Mouse (Mus musculus) lung, postnatal 36 days (tissue): ENCODE measurements around the gene Bola1.
A peak's percentile ranks its signal among the peaks of the same experiment; 100 is the strongest.
"Not testable (repeated sequence)": the region's sequence is repeated elsewhere in the genome, so short reads cannot be mapped to it uniquely, and the experiment has no call there.

Experiments
- DNase-seq: peaks from one replicate; pipeline ENCODE4 v3.0.0; 2022; ENCODE audit warnings: mixed read lengths

Gene Bola1

DNA sequence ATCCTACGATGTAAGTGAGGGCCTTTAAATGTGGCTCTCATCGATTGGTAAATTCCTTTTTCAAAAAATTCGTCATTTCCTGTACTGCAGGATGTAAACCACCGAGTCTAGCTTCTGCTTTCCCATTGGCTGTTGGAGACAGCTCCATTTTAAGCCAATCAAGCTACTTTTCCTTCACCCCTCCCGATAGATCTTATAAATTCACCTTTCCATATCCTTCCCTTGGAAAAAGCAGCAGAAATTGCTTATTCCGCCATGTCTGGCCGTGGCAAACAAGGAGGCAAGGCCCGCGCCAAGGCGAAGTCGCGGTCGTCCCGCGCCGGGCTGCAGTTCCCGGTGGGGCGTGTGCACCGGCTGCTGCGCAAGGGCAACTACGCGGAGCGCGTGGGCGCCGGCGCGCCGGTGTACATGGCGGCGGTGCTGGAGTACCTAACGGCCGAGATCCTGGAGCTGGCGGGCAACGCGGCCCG, at the start of gene Bola1, which contains the start of gene Hist2h2ab:
Gene Bola1 (minus strand): TSS at position 49 of the 470 bp plus-strand sequence.
Gene Hist2h2ab (plus strand): TSS at position 205 of the 470 bp plus-strand sequence.
- DNase-seq = peak; percentile 87

DNA sequence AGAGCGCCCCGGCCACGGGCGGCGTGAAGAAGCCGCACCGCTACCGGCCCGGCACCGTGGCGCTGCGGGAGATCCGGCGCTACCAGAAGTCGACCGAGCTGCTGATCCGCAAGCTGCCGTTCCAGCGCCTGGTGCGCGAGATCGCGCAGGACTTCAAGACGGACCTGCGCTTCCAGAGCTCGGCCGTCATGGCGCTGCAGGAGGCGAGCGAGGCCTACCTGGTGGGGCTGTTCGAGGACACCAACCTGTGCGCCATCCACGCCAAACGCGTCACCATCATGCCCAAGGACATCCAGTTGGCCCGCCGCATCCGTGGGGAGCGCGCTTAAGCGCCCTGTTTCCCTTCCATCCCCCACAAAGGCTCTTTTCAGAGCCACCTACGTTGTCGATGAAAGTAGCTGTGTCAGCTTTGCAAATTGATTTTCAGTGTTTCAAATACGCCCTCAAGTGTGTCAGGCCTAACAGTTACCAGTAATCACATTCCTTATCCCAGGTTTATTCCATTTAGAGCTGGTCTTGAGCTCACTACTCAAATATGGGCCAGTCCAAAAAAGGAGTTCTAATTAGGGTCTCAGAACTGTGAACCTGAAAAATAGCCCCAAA, 49.4 kb upstream of the Bola1 start:
- DNase-seq = not testable (repeated sequence)

DNA sequence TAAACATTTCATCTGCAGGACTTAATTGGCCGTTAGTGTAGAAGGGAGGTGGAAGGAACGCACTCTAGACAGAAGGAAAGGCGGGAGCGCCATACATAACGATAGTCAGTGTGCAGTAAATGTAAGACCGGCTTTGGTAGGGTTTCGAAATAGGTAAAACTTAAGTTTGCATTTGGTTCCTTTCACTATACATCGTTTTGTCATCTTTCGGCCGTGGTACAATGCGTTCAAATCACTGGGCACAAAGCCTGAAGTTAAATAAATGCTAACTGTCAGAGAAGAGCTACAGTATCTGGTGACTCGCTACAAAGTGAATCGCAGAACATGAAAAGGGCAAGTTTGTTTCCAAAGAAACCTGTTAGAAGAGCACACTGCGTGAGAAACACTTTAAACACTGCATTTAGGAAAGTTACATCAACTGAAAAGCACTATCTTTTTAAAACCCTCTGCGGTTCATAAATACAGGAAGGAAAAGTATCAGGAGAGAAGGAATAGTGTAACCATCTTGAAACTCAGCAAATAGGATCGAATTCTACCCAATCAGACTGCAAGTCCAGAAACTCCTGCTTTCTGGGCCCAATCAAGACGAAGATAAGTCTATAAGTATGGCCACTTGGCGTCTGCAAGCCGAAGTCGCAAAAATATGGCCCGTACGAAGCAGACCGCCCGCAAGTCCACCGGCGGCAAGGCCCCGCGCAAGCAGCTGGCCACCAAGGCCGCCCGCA, 48.7 kb upstream of the Bola1 start, which contains the start of gene Hist2h3b:
Gene Hist2h3b (plus strand): TSS at position 604 of the 725 bp plus-strand sequence.
- DNase-seq = peak; percentile 86

DNA sequence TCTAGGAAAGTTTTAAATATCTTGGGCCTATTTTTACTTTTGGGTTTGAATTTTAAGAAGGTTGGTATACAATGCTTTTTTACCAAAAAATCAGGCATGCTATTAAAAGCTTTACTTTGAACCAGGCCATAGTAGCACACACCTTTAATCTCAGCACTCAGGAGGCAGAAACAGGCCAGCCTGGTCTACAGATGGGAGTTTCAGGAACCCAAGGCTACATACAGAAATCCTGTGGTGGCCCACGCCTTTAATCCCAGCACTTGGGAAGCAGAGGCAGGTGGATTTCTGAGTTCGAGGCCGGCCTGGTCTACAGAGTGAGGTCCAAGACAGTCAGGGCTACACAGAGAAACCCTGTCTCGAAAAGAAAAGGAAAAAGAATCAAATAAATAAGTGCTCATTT, 48.0 kb upstream of the Bola1 start:
- no peak for DNase-seq

DNA sequence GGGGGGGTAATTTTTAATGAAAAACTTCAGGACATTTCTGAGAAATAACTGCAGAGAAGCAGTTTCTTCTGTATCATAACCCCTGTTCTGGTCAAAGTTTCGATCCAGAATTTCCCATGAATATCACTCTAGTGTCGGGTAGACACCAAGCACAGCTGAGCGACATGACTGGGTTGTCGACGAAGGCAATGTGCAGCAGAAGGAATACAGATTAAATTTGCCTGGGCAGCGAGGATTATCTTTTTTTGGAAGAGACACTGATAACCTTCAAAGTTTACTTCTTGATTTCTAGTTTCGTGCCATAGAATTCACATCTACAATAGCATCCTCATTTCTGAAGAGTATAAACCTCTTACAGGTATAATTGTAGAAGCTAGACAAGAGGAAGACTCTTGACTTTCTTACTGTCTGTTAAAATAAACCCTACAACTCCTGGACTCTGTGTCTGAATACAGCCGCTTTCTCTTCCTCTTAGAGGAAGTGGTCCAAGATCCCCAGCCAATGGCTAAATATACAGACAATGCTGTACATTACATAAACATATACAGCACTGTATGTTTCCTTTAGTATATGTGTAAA, 46.7 kb upstream of the Bola1 start:
- DNase-seq = no peak

DNA sequence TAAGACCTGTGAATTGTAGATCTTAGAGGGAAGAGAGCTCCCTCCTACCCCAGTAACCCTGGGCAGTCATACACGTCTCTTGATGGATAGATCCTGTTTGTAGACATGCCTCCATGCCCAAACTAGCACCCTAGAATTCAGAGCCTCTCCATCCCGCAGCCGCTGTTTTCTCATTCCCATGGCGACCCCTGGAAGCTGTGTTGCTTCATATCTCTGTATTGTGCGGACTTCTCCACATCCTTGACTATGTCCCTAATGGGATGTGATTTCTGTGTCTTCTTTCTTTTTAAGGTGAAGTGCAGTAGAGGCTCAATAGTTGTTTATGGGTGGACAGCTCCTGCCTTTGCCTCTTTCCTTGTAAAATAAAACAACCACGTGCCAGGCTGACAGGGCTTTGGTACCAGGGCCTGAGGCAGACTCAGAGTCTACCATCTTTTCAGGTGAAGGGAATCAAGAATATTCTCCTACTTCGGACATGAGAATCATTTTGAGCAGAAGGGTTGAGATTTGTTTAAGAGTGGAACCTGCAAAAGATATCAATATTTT, 45.0 kb upstream of the Bola1 start:
- no peak for DNase-seq

DNA sequence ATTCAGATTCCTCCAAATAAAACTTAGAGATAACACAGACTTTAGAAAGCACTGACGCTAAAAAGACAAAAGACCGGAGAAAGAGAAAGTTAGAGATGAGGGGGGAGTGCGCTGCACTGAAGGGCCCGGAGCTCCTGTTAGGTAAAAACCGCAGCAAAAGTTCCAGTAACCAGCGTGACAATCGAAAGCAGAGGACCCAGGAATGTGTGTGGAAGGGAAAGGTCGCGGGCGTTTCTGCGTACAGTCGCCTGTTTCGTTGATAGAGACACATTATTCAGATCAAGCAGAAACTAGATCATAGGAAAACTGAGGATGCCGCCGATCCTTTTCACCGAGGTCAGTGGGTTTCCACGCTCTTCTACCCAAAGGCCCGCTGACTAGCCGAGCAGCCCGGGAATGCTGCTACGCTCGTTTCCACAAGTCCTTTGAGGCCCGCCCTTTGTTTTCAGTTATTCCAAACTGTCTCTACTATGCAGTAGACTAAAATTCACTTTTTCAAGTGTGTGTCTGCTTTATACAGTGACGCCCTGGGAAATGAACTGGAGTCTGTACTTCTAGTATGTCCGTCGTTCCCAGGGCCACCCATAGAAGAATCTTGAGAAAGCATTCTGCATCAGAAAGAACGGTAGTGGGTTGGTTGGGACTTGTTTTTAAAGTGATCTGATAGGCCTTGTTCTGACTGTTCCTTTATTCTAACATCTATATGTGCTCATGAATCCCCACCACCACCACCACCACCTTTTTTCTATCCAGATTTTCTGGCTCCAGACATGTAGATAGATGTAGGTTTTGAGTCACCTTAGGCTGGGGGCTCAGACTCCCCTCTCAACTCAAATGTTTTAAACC, 44.3 kb upstream of the Bola1 start:
- DNase-seq = peak; percentile 46

DNA sequence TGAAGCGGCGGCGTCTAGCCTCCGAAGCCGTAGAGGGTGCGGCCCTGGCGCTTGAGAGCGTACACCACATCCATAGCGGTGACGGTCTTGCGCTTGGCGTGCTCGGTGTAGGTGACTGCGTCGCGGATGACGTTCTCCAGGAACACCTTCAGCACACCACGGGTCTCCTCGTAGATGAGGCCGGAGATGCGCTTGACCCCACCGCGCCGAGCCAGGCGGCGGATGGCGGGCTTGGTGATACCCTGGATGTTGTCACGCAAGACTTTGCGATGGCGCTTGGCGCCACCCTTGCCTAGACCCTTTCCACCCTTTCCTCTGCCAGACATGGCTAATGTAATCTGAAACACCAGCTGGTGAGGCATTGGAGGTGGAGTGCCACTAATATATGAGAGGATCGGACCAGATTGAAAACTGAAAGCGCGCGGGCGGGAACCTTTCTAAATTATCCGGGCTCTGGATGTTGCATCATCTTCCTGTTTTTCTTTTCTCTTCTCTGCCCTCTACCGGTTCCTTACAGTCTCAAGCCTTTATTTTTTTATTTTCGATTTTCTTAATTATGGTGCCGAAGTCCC, 43.6 kb upstream of the Bola1 start, which contains the start of gene Hist2h4:
Gene Hist2h4 (minus strand): TSS at position 333 of the 572 bp plus-strand sequence.
- DNase-seq = peak; percentile 99

DNA sequence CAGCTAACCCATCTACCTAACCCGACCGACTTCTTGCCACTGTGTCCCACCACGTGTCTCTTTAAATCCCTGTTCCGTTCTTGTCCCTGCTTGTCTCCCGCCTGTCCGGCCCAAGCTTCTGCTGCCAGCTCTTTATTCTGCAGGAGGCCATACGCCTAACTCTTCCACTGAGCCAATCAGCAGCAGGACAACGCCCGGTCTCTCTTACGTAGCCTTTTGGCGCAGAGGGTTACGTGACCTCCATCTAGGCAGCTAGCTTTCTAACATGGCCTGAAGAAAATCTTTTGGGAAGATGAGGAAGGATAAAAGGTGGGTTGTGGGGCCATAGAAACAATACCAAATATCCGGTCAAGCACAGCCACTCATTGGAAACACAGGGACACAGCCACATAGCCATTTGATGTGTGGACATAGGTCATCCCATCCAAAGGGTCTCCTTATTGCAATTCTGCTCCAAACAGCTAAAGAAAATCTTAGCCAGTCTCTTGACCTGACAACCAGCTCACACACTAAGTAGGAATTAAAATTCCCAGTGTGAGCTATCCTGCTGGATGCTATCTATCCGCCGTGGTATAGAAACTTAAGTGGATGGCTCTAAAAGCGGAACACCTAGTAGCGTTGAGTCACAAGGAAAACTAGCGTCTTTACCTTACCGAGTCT, 42.8 kb upstream of the Bola1 start:
- DNase-seq = peak; percentile 95

DNA sequence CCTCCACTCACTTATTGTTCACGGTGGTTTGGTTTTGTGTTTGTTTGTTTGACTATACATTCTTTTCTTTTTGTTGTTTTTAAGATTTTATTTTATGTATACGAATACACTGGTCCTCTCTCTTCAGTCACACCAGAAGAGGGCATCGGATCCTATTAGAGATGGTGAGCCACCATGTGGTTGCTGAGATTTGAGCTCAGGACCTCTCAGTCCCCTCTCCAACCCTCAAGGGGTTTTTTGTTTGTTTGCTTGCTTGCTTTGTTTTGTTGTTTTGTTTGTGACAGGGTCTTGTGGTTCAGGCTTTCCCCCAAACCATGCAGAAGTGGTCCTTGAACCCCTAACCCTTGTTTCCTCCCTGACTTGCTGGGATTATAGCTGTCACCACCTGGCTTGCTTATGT, 42.1 kb upstream of the Bola1 start:
- DNase-seq = no peak

DNA sequence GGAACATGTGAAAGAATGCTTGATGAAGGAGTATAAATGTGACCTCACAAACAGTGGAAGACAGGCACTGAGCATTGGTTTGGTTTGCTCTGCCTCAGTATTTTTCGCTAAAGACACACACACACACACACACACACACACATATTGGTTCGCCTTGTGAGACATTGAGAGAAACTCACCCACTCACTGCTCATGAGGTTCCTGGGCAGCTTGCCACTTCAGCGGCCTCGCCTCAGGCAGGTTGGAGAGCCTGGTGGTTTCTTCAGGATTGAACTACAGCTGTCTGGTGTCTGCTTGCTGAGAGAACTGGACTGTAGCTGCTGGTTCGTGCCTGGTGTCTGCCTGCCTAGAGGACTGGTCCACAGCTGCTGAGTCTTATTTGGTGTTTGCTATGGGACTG, 40.7 kb upstream of the Bola1 start:
- no peak for DNase-seq

DNA sequence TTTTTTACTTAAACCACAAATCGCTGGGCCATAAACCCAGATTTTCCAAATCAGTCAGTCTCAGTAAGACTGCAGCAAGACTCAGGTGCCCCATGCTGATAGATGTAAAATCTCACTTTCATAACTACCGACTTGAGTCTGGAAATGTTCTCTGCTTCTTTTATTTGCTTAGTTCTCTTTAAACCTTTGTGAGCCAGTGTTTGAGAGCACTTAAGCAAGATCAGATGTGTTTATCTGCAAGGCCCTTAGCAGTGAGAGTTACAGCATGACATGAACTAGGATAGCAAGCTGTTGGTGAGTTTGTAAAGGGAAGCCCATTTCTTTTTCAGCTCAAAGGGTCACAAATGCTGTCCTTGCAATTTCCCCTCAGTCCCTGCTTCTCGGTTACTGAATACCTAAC, 37.7 kb upstream of the Bola1 start:
- DNase-seq = peak; percentile 44

DNA sequence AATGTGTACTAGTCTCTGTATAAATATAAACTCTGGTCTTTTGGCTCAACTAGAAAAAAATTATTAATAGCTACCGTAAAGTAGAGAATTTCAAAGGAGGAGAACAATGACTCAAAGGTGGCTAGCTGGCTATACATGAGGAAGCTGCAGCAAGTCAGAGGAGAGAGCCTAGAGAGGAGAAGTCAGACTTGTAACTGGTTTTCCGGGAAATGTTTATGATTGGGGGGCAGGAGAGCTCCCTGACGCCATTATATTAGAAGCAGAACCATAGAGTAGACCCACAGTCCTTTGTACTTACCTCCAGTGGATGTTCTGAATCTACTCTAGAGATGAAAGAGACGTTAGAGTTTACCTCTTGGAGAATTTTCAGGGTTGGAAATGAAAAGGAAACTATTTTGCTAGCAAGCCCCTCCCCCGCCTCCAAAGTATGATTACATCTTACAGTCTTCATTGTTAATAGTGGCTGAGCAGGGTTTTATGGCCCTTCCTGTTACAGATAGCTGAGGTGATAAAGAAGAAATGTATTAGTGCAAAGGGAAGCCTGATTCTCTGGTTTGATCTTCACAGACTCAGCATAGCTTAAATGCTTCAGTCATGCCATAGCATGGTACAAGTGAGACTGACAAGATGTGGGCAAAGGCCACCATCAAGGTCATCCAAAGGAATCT, 36.6 kb upstream of the Bola1 start:
- peak; percentile 56 for DNase-seq

DNA sequence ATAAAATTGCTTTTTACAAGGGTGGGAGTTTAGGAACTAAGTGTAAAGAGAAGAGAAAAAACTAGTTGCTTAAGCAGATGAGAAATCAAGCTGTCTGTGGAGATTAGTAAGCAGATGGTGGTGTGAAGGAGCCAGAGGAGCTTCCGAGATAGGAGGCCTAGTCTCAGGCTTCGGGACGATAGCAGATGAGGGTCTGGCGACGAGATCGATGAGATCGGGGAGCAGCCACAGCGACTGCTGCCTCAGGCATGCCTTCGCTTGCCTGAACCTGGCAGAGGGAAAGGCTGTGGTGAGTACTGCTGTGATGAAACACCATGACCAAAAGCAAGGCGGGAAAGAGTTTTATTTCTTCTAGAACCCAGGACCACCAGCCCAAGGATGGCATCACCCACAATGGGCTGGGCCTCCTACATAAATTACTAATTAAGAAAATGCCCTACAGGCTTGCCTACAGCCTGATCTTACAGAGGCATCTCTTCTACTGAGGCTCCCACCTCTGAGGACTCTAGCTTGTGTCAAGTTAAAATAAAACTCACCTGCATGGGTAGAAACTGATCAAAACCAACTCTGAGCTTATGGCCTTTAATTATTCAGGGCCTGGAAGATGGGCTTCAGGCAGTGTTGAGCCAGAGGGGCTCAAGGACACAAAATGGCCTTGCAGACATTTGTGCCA, 35.3 kb upstream of the Bola1 start:
- no peak for DNase-seq

DNA sequence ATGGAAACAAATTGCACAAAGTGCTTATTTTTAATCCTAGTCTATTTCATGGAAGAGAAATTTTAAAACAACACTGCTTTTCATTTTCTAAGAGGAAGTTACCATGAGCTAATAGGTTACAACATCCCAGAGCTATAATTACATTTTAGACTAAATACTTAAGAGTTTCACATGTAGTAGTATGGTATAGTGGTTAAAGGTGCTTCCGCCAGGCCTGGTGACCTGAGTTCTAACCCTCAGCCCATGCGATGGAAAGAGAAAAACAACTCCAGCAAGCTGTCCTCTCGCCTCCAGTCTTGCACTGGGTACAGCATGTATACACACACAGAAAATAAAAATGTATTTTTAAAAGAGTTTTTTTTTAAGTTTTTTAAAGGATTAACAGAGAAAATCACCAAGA, 32.3 kb upstream of the Bola1 start:
- no peak for DNase-seq

DNA sequence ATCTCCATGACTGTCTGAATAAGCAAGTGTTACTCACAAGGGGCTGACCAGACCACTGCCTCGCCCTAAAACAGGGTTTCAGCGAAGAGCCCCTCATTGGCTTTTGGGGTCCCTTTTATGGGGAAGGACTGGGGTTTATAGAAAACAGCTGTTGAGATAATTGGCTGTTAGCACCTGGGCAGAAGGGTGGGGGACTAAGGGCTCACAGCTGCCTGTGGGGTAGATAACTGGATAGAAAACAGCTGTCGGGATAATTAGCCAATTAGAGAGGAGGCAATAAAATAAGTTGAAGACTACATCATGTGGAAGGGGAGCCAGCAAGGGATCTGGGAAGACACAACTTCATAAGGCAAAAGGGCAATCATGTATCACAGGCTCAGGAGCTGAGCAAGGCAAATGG, 31.4 kb upstream of the Bola1 start:
- DNase-seq = no peak

DNA sequence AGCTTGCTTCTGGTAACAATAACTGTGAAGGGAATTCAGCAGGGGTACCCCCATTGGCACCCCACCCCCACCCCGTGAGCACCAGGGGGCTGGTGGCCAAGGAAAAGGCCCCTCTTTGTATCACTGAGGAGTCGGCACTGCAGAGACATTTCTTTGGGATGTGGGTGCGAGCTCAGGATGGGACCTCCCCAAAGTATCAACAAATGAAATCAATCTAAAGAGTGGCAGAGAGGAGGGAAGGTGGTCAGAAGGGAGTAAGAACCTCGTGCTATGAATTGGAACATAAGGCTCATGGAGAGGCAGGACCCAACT, 29.5 kb upstream of the Bola1 start:
- DNase-seq = no peak

DNA sequence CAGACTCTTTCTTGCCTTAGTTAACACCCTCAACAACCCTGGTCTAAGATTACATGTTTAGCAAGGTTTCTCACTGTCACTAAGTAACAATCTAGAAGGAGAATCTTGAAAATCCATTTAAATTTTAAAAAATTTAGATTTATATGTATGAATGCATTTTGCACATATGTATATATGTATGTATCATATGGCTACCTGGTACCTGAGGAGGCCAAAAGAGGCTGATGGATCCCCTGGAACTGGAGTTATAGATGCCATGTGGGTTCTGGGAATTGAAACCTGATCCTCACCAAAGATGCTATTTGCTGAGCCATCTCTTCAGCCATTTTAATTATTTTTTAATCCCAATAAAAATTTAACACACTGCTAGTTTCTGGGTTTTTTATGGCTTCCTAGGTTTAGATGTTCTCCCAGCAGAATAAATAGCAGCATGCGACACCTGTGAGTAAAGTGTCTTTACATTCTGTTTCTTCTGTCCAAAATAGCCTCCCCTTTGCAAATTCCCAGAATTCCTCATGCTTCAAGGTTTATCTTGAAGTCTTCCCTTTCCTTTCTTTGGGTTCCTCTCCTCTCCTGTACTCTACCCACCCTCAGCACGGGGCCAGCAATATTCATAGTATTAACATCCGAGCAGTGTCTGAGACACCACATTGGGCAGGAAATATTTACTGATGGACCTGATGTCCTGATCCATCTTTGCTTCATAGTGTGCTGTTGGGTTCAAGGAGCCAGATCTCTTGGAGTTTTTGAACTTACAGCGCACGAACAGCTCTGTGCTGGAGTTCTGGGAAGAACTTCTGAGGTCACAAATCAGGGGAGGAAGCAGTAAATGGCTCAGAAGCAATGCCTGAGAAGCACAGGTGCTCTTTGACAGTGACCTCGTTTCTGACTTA, 28.9 kb upstream of the Bola1 start:
- no peak for DNase-seq

DNA sequence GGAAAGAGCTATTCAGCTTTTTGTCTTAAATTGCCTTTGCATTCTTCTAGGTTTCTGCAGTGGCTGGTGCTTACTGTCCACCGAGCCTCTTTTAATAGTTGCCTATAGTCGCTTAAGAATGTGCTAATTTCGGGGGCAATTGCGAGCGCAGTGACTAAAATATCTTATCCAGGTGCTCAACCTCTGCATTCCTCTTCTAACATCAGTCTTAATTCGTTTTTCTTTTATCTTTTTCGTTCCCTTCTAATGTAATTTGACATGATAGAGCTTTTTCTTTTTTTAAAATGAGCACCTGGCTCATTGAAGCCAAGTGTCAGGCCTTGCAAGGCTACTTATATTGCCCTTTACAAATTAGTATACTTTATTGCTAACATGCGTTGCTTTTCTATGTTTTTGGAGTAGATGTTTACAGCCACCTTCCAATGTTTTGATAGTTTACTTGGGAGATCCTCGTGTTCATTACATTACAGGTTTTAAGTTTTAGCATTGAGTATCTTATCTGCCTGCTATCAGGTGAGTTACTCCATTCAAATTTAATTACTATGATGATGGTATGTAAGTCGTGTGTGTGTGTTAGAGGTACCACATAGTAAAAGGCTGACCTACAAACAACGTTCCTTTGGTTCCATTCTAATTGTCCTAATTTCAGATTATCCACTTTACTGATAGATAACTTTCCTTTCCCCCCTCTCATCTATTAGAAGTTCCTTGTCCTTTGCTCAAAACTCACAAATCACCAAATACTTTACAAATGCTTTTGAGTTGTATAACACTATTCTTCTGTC, 28.0 kb upstream of the Bola1 start:
- DNase-seq = no peak
